Mouse (Mus musculus) midbrain, embryonic 10.5 days (tissue): Measurements from ENCODE around the gene Iqcd. TPM values are rescaled to one million over a fixed set of nuclear protein-coding genes. Genes with fewer than 3 reads are reported as not detected.

Experiments
- DNase-seq: peaks from one replicate; pipeline ENCODE4 v3.0.0-alpha.2; 2017; ENCODE audit warnings: low spot score
- H3K27ac ChIP-seq: fragments of 300-500 bp; sonication (generic); replicated peaks from 2 replicates; pipeline ENCODE4 v1.5.1; 2016; ENCODE audit warnings: mild to moderate bottlenecking
- H3K27me3 ChIP-seq: fragments of 300-500 bp; sonication (generic); 2 replicates; pipeline ENCODE4 v1.6.1; 2016; ENCODE audit warnings: low read depth, mild to moderate bottlenecking; ENCODE audit not compliant: poor library complexity, severe bottlenecking
- H3K36me3 ChIP-seq: fragments of 300-500 bp; sonication (generic); 2 replicates; pipeline ENCODE4 v1.6.1; 2016; ENCODE audit warnings: mild to moderate bottlenecking, moderate library complexity
- H3K4me1 ChIP-seq: fragments of 300-500 bp; sonication (generic); 2 replicates; pipeline ENCODE4 v1.6.1; 2016
- H3K4me3 ChIP-seq: fragments of 300-500 bp; sonication (generic); 2 replicates; pipeline ENCODE4 v1.5.1; 2016; ENCODE audit warnings: mild to moderate bottlenecking, moderate library complexity
- H3K9me3 ChIP-seq: fragments of 300-500 bp; sonication (generic); replicated peaks from 2 replicates; pipeline ENCODE4 v1.6.1; 2016; ENCODE audit warnings: mild to moderate bottlenecking
- WGBS: fragments of 180-500 bp; shearing (Covaris S2); methylation state at CpG from one replicate; pipeline ENCODE4 v1.1.7; 2016; 5-methylcytosine and 5-hydroxymethylcytosine counted together
- polyA plus RNA-seq: library from polyadenylated mRNA; unstranded; fragments of >200 nt; fragmentation: Nextera tagmentation; extraction: Ambion mirVana; gene quantifications from 2 replicates; pipeline ENCODE4 v1.2.1, GENCODE M21; 2016

The Iqcd gene
- polyA plus RNA-seq, 1 experiment from 2014 or later: 0.95 TPM

DNA sequence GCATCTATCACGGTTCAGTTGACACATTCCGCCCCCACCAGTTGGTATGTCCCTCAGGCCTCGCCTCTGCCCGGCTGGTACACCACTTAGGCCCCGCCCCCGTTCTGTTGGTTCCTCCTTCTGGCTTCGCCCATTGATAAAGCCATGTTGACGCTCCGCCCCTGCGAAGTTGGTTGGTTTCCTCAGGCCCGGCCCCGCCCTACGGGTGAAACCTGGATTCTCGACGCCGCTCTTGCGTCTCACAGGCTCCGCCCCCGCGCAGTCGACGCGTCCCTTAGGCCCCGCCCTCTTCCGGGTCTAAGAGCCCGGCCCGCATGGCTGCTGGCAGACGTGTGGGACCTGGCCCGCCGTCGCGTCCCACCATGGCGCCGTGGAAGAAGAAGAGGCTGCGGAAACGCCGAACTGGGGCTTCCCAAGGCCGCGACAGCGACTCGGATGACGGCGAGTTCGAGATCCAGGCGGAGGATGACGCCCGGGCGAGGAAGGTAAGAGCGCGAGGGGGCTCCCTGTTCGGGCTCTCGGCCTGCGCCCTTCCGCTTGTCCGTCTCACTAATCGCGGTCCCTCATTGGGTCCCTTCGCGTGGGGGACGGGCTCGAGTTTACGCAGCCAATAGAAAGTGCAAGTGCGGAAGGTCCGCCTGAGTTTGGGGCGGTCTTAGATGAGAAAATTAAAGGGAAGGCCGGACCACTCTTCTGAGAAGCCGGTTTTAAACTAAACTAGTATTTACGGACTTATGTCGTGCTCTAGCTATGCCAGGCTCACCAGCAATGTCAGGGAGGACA is 24.2 kb downstream of the Iqcd start:
- peaks cover 23% of the 10 kb centered on the region for H3K4me1 ChIP-seq
- H3K4me3 ChIP-seq: peak overlapping the region; percentile 72
- peak overlapping the region; percentile 96 for H3K27ac ChIP-seq
- H3K27me3 ChIP-seq: no peaks in the 10 kb centered on the region
- H3K36me3 ChIP-seq: peaks cover 53% of the 10 kb centered on the region
- peaks cover 7% of the 10 kb centered on the region; the same call in 1 of the 2 replicates for H3K9me3 ChIP-seq
- under 1% methylated on average over 69 of the region's 69 CpGs for WGBS
- peak; percentile 99 for DNase-seq

DNA sequence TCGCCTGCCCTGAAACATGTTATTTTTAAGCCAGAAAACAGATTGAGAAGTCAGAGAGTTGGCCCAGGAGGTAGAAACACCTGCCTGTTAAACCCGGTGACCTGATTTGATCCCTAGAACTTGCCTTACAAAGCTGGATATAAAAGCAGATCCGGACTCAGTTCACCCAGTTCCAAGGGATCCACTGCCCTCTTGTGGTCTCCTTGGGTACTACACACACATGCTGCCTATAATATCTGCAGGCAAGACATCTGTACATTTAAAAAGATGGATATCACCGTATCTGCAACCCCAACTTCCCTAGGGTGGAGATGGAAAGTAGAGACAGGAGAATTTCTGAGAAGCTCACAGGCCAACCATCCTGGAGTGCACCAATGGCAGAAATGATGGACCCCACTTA is 27.1 kb downstream of the Iqcd start:
- Histone ChIP-seq H3K36me3 (peaks cover 62% of the 10 kb centered on the region), H3K27me3 (no peaks in the 10 kb centered on the region), H3K27ac (no peak overlapping the region), H3K4me1 (peaks cover 21% of the 10 kb centered on the region), H3K9me3 (peaks cover 7% of the 10 kb centered on the region; the same call in 1 of the 2 replicates), H3K4me3 (no peak overlapping the region)
- WGBS: 92% methylated on average over 4 of the region's 4 CpGs
- DNase-seq: no peak

DNA sequence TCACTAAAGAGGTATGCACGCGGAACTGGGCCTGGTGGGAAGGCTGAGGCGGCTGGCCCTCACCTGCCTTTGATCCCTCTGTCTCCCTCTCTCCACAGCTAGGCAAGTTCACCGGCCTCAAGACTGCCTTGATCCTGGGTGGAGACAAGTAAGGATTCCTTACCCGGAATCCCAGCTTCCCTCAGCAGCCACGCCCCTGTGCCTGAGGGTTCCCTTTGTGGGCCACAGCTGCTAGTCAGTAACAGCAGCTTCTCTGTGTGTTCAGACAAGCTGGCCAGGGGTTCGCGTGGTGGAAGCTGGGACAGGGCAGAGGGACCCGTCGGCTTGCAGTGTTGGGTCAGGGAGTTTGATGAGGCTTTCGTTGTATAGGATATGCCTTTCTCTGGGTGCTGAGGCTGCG is 30.0 kb downstream of the Iqcd start:
- Histone ChIP-seq H3K27me3 (no peaks in the 10 kb centered on the region), H3K27ac (no peak overlapping the region), H3K9me3 (peaks cover 7% of the 10 kb centered on the region; the same call in 1 of the 2 replicates), H3K4me3 (no peak overlapping the region), H3K4me1 (peaks cover 5% of the 10 kb centered on the region), H3K36me3 (peaks cover 91% of the 10 kb centered on the region)
- 88% methylated on average over 12 of the region's 12 CpGs for WGBS
- DNase-seq: no peak

DNA sequence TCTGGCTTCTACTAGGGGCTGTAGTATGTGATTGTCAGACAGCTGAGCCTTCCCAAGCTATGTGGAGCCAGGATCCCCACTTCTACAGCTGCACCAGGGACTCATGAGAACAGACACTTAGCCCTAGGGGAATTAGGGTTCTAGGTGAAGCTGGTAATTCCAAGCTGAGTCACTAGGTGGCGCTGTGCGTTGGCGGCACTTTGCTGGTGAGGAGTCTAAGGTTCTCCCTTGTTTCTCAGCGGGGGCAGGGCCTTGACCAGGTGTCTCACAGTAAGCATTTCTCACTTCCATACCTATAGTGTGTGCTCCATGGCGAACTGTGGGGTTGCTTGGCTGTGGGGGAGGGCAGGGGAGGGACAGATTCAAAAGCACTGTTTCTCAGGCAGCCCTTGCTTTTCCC is 30.4 kb downstream of the Iqcd start:
- H3K27ac ChIP-seq: no peak overlapping the region
- peaks cover 95% of the 10 kb centered on the region for H3K36me3 ChIP-seq

DNA sequence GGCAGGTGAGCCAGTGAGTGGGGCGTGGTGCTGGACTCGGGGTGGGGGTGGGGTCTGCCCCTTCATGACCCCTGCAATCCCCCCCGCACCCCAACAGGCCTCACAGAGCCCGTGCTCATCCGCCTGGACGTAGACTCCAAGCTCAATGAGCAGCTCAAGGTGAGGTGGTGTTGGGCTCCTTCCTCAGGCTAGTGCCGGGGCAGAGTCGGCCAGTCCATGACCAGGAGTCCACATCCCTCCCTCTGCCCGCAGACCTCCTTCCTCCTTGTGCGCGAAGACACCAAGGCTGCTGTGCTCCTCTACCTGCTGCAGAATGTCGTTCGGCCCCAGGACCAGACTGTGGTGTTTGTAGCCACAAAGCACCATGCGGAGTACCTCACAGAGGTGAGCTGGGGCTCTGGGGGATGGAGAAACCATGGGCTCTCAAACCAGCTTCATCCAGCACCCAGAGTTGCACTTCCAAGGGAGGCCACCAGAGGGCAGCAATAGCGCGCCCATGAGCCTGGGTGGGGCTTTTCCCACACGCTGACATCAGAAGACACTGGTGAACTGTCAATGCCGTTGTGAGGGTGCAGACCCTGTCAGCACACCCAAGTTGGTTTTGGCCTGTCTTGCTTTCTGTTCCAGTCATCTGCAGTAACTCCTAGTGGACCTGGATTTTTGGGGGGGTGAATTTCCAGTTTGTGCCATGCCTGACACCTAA is 31.7 kb downstream of the Iqcd start:
- 72% methylated on average over 18 of the region's 18 CpGs for WGBS
- peaks cover 100% of the 10 kb centered on the region for H3K36me3 ChIP-seq

More for the DNA sequence above, 30.4 kb downstream of the Iqcd start:
- 20% methylated on average over 5 of the region's 5 CpGs for WGBS
- H3K9me3 ChIP-seq: peaks cover 7% of the 10 kb centered on the region; the same call in 1 of the 2 replicates
- peaks cover under 1% of the 10 kb centered on the region for H3K4me1 ChIP-seq
- H3K27me3 ChIP-seq: no peaks in the 10 kb centered on the region
- DNase-seq: peak; percentile 68
- H3K4me3 ChIP-seq: no peak overlapping the region

DNA sequence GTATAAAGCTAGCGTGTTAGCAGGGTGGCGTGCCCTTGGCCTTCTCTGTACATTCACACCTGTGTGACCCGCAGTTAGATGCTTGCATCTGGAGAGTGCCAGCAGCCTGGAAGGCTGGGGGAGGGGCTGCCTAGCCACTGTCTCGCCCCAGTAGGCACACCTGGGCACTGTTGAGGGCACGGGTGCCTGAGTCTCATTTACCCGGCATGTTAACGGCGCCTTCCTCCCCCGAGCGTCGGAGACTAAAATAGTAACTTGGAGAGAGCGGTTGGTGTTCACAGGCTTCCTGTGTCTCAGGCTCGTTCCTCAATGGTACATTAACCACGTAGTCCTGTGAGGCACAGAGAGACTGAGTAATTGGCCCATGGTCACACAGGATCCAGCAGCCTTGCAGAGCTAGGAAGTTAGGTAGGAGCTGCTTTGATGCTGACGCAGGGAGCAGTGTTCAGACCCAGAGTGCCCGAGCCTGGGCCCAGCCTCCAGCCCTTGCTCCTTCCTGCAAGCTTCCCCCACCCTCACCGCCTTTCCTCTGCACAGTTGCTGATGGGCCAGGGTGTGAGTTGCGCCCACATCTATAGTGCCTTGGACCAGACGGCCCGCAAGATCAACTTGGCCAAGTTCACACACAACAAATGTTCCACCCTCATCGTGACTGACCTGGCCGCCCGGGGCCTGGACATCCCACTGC is 32.4 kb downstream of the Iqcd start:
- WGBS: 96% methylated on average over 23 of the region's 23 CpGs
- H3K4me1 ChIP-seq: peaks cover 6% of the 10 kb centered on the region
- DNase-seq: no peak
- H3K27me3 ChIP-seq: no peaks in the 10 kb centered on the region
- H3K9me3 ChIP-seq: peaks cover 1% of the 10 kb centered on the region; the same call in 1 of the 2 replicates
- peaks cover 100% of the 10 kb centered on the region for H3K36me3 ChIP-seq
- no peak overlapping the region for H3K4me3 ChIP-seq
- H3K27ac ChIP-seq: no peak overlapping the region

More for the DNA sequence above, 31.7 kb downstream of the Iqcd start:
- Histone ChIP-seq H3K27ac (no peak overlapping the region), H3K27me3 (no peaks in the 10 kb centered on the region), H3K4me1 (no peaks in the 10 kb centered on the region), H3K4me3 (no peak overlapping the region), H3K9me3 (peaks cover 7% of the 10 kb centered on the region; the same call in 1 of the 2 replicates)
- DNase-seq: peak; percentile 80

DNA sequence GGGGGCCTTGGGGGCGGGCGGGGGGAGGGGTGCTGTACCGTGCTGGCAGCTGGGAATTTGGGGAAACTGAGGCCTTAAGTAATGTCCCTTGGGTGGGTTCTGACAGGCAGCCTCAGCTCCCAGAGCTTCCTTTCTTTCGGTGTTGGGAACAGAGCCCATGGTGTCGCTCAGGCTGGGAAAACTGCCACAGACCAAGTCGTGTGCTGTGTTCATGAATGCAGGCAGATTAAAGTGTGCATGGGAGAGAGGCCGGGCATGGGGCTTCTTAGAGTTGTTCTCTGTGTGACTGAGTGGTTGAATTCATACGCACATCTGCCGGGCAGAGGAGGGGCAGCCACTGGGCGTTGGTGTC is 33.0 kb downstream of the Iqcd start:
- 92% methylated on average over 10 of the region's 10 CpGs for WGBS
- Histone ChIP-seq H3K36me3 (peaks cover 100% of the 10 kb centered on the region), H3K27me3 (no peaks in the 10 kb centered on the region), H3K4me1 (peaks cover 12% of the 10 kb centered on the region), H3K4me3 (no peak overlapping the region), H3K9me3 (no peaks in the 10 kb centered on the region), H3K27ac (no peak overlapping the region)
- no peak for DNase-seq

DNA sequence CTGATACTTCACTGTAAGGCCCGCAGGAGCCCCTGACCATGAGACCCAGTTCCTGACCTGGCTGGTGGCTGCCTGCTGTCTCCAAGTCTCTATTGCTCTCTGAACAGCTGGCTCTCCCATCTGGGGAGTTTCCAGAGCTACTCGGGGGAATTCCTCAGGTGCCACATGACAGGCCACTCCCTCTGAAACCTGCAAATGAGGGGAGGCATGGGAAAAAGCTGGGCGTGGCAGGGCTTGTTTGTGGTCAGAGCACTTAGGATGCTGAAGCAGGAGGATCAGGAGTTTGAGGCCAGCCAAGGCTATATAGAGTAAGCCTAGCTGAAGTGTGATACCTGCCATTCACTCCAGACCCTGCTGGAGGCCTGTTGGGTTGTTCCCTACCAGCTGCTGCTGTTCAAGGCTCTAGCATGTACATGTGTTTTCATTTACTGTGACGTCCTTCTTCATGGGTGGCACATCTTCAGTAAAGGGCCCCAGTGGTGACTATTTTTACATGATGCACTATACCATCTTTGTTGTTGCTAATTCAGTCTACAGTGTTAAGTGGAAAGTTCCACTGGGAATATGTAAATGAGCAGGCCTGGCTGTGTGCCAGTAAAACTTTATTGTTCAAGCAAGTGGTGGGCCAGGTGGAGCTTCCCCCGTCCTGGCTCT is 33.5 kb downstream of the Iqcd start:
- H3K36me3 ChIP-seq: peaks cover 100% of the 10 kb centered on the region
- 83% methylated on average over 5 of the region's 5 CpGs for WGBS
- H3K9me3 ChIP-seq: no peaks in the 10 kb centered on the region

DNA sequence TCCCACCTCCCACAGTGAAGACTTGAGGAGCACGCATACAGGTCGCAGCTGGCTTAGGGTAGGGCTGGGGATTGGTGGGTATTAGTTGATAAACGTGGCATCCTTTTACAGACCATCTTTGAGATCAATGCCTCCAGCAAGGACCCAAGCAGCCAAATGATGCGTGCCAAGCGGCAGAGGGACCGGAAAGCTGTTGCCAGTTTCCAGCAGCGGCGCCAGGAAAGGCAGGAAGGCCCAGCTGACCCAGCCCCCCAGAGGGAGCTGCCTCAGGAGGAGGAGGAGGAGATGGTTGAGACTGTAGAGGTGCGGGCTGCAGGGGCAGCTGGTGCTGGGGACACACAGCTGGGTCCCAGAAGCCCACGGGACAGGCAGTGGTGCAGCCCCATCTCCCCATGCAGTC is 35.6 kb downstream of the Iqcd start:
- H3K27me3 ChIP-seq: peaks cover under 1% of the 10 kb centered on the region
- peaks cover 98% of the 10 kb centered on the region for H3K36me3 ChIP-seq
- H3K4me1 ChIP-seq: peaks cover 21% of the 10 kb centered on the region
- H3K9me3 ChIP-seq: no peaks in the 10 kb centered on the region
- WGBS: 95% methylated on average over 10 of the region's 10 CpGs
- DNase-seq: no peak
- no peak overlapping the region for H3K4me3 ChIP-seq
- H3K27ac ChIP-seq: no peak overlapping the region

More for the DNA sequence above, 33.5 kb downstream of the Iqcd start:
- Histone ChIP-seq H3K27me3 (no peaks in the 10 kb centered on the region), H3K27ac (no peak overlapping the region), H3K4me1 (peaks cover 12% of the 10 kb centered on the region), H3K4me3 (no peak overlapping the region)
- no peak for DNase-seq

DNA sequence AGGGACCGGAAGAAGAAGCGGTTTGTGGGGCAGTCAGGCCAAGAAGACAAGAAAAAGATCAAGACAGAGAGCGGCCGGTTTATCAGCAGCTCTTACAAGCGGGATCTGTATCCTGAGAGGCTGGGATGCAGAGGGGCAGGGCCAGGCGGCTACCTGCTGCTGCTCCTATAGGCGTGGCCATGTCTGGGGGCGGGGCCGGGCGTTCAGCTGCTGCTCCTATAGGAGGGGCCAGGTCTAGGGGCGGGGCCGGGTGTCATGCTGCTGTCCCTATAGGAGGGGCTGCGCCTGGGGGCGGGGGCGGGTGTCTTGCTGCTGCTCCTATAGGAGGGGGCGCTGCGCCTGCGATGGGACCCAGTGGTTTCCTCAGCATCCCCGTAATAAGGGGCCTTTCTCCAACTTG is 37.6 kb downstream of the Iqcd start:
- WGBS: 23% methylated on average over 18 of the region's 19 CpGs
- Histone ChIP-seq H3K9me3 (no peaks in the 10 kb centered on the region), H3K36me3 (peaks cover 78% of the 10 kb centered on the region)

DNA sequence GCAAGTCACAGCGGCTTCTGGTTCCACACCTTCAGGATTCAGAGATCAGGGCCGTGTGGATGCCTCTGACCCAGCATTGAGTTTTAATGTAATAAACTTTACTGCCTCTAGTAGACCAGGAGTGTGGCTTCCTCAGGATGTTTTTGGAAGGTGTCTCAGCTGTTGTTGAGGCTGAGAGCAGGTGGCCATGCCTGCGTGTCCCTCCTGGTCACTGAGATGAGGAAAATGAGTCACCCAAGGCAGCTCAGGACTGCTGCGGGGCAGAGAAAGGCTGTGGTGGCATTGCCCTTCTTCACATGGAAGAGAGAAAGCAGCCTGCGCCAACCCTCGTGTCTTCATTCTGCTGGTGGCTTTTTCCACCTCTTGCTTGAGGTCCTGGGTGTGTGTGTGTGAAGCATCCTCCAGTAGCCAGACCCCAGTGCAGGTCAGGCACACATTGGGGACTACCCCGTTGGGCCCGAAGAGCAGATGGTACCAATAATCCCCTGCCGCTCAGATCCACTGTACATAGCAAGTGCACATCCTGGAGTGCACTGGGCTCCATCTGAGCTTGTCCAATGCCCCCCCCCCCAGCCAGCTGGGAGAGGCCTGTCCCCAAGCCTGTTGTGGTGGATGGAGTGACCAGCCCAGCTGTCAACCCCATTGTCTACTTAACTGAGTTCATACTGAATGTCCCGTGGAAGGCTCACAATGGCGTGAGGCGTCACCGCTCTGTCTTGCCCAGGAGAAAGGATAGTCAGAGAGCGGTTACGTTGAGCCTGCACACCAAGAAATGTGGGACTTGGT is 38.9 kb downstream of the Iqcd start:
- no peak overlapping the region for H3K4me3 ChIP-seq
- no peak for DNase-seq
- H3K27ac ChIP-seq: no peak overlapping the region; the same call in 1 of the 2 replicates
- 91% methylated on average over 15 of the region's 15 CpGs for WGBS
- H3K36me3 ChIP-seq: peaks cover 65% of the 10 kb centered on the region
- peaks cover 29% of the 10 kb centered on the region for H3K27me3 ChIP-seq
- H3K9me3 ChIP-seq: no peaks in the 10 kb centered on the region; the same call in 1 of the 2 replicates
- H3K4me1 ChIP-seq: peaks cover 28% of the 10 kb centered on the region

More for the DNA sequence above, 37.6 kb downstream of the Iqcd start:
- DNase-seq: peak; percentile 69
- H3K27me3 ChIP-seq: peaks cover 21% of the 10 kb centered on the region
- H3K27ac ChIP-seq: no peak overlapping the region
- H3K4me1 ChIP-seq: peaks cover 27% of the 10 kb centered on the region
- H3K4me3 ChIP-seq: no peak overlapping the region
